Mouse (Mus musculus) neural tube, embryonic 14.5 days (tissue): ENCODE measurements around the gene Erc1. TPM values are rescaled to one million over a fixed set of nuclear protein-coding genes. Genes with fewer than 3 reads are reported as not detected.

ENCODE experiments used
- ATAC-seq: fragments of 200-750 bp; cut with Nextera tagmentation; 2 replicates; pipeline ENCODE4 v1.8.0; 2017; ENCODE audit warnings: low read depth, mild to moderate bottlenecking, moderate TSS enrichment, moderate library complexity
- H3K27ac ChIP-seq: fragments of 300-500 bp; sonication (generic); 2 replicates; pipeline ENCODE4 v1.5.1; 2014; ENCODE audit warnings: low read depth, mild to moderate bottlenecking, control low read depth, low read length, moderate library complexity, mixed read lengths
- H3K27me3 ChIP-seq: fragments of 300-500 bp; sonication (generic); 2 replicates; pipeline ENCODE4 v1.6.1; 2014; ENCODE audit warnings: low read length; ENCODE audit not compliant: control insufficient read depth, insufficient read depth
- H3K36me3 ChIP-seq: fragments of 300-500 bp; sonication (generic); 2 replicates; pipeline ENCODE4 v1.6.1; 2014; ENCODE audit warnings: low read length, mixed read lengths; ENCODE audit not compliant: control insufficient read depth, insufficient read depth
- H3K4me1 ChIP-seq: fragments of 300-500 bp; sonication (generic); 2 replicates; pipeline ENCODE4 v1.6.1; 2014; ENCODE audit warnings: low read length; ENCODE audit not compliant: control insufficient read depth, insufficient read depth
- H3K4me2 ChIP-seq: fragments of 300-500 bp; sonication (generic); 2 replicates; pipeline ENCODE4 v1.6.1; 2014; ENCODE audit warnings: mild to moderate bottlenecking, low read depth, low read length, control low read depth
- H3K4me3 ChIP-seq: fragments of 300-500 bp; sonication (generic); 2 replicates; pipeline ENCODE4 v1.5.1; 2014; ENCODE audit warnings: low read depth, low read length, control low read depth, mixed read lengths
- H3K9ac ChIP-seq: fragments of 300-500 bp; sonication (generic); replicated peaks from 2 replicates; pipeline ENCODE4 v1.6.1; 2014; ENCODE audit warnings: low read depth, mild to moderate bottlenecking, control low read depth, low read length, mixed read lengths
- H3K9me3 ChIP-seq: fragments of 300-500 bp; sonication (generic); 2 replicates; pipeline ENCODE4 v1.6.1; 2016; ENCODE audit warnings: low read length; ENCODE audit not compliant: control insufficient read depth
- WGBS: fragments of 180-500 bp; shearing (Covaris S2); extraction: QIAGEN DNeasy Blood & Tissue Kit; methylation state at CpG from one replicate; pipeline ENCODE4 v1.1.7; 2014; 5-methylcytosine and 5-hydroxymethylcytosine counted together
- polyA plus RNA-seq: library from polyadenylated mRNA; unstranded; fragments of >200 nt; fragmentation: Nextera tagmentation; extraction: Ambion mirVana; gene quantifications from 2 replicates; pipeline ENCODE4 v1.2.1, GENCODE M21; 2014

Gene Erc1
- polyA plus RNA-seq, 1 experiment from 2014 or later = 66.1 TPM

DNA sequence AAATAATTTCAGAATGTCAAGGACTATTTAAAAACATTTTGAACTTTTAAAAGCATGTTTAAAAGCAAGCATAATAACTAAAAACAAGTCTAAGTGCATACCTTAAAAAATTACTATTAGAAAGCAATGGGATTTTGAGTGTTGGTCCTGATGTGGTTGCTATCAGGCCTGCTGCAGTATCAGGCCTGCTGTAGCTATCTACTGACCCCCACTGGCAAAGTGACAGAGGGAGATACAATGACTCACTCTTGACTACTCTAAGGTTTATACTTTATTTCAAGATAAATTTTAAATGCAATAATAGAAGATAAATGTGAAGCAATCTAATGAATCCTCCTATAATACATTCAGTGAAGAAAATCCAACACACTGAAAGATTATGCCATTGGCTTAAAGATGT lies 138.4 kb downstream of the Erc1 start:
- Histone ChIP-seq H3K36me3 (no peaks in the 10 kb centered on the region), H3K27me3 (no peaks in the 10 kb centered on the region), H3K4me2 (no peak overlapping the region), H3K9me3 (no peaks in the 10 kb centered on the region), H3K27ac (no peak overlapping the region), H3K9ac (no peak overlapping the region), H3K4me3 (no peak overlapping the region), H3K4me1 (no peaks in the 10 kb centered on the region)
- no peak for ATAC-seq

DNA sequence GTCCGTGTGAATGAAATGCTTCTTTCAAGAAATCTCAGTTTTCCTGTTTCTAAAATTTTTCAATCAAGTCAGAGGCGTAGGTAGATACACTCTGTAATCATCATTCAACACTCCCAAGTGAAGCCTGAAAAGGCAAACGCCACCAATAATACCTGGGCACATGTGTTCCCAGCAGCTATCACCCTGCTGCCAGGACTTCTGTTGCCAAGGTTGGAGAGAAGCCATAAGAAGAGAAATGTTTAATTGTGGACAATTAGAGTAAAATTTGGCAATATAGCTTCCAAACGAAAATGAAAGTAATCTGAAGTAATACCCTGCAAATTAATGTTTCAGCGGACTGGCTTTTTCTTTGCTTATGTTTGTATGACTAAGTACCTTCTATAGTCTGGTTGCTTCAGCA lies 140.1 kb downstream of the Erc1 start:
- Histone ChIP-seq H3K36me3 (no peaks in the 10 kb centered on the region), H3K4me2 (no peak overlapping the region)
- no peak for ATAC-seq

DNA sequence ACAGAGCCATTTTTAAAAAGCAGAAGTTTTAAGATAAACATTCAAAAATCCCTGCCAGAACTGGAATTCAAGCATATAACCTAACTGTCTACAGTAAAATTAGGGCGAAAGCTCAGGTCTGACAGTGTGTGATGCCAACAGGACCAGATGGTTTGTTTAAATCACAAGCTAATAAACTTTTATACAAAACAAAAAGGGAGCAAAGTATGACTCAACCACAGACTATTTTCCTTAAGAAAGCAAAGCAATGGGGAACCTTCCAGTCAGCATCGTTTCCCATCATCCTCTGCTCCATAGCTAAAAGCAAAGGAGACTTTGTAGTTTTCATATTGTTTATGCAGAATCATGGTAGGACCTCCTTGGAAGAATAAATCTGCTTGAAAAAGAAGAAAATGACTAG lies 143.1 kb downstream of the Erc1 start:
- no peaks in the 10 kb centered on the region for H3K27me3 ChIP-seq
- H3K4me1 ChIP-seq = no peaks in the 10 kb centered on the region
- no peak for ATAC-seq
- no peaks in the 10 kb centered on the region for H3K9me3 ChIP-seq
- H3K36me3 ChIP-seq = no peaks in the 10 kb centered on the region
- H3K9ac ChIP-seq = no peak overlapping the region
- H3K4me3 ChIP-seq = no peak overlapping the region
- WGBS = 92% methylated on average over 2 of the region's 2 CpGs
- H3K27ac ChIP-seq = no peak overlapping the region
- no peak overlapping the region for H3K4me2 ChIP-seq

More for the DNA sequence above, 140.1 kb downstream of the Erc1 start:
- no peak overlapping the region for H3K27ac ChIP-seq
- H3K9ac ChIP-seq = no peak overlapping the region
- H3K9me3 ChIP-seq = no peaks in the 10 kb centered on the region
- no peaks in the 10 kb centered on the region for H3K4me1 ChIP-seq
- no peak overlapping the region for H3K4me3 ChIP-seq
- 90% methylated on average over 5 of the region's 5 CpGs for WGBS
- H3K27me3 ChIP-seq = no peaks in the 10 kb centered on the region

DNA sequence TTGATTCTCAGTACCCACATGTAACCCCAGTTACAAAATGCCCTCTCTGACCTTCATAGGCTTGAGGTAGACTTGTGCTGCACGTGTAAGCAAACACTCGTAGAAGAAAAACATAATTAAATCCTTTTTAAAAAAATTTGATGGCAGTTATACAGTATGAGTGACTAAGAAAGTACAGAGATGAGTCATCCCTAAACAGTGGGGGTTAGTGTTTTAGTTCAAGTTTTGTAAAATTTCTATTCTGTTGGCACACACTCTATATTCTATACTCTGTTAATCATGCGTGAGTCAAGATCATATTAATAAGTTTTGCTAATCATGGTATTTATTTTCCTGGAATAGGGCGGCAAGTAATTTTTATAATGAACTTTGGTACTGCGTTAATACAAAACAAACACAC lies 155.2 kb downstream of the Erc1 start:
- no peak overlapping the region for H3K27ac ChIP-seq
- H3K27me3 ChIP-seq = no peaks in the 10 kb centered on the region
- H3K4me3 ChIP-seq = no peak overlapping the region
- no peak for ATAC-seq
- no peak overlapping the region for H3K4me2 ChIP-seq
- no peaks in the 10 kb centered on the region for H3K9me3 ChIP-seq
- 95% methylated on average over 5 of the region's 5 CpGs for WGBS
- no peaks in the 10 kb centered on the region for H3K4me1 ChIP-seq
- no peaks in the 10 kb centered on the region; the same call in 1 of the 2 replicates for H3K36me3 ChIP-seq
- H3K9ac ChIP-seq = no peak overlapping the region

- H3K27me3 ChIP-seq = no peaks in the 10 kb centered on the region
- H3K9ac ChIP-seq = no peak overlapping the region
- H3K4me3 ChIP-seq = no peak overlapping the region
- H3K4me1 ChIP-seq = no peaks in the 10 kb centered on the region
- no peak overlapping the region for H3K4me2 ChIP-seq
- no peaks in the 10 kb centered on the region for H3K9me3 ChIP-seq
- ATAC-seq = no peak
- H3K27ac ChIP-seq = no peak overlapping the region
- H3K36me3 ChIP-seq = no peaks in the 10 kb centered on the region
Observed at GRCm38 (mm10) chr6:119686470-119686869, 161.5 kb downstream of the Erc1 start.

DNA sequence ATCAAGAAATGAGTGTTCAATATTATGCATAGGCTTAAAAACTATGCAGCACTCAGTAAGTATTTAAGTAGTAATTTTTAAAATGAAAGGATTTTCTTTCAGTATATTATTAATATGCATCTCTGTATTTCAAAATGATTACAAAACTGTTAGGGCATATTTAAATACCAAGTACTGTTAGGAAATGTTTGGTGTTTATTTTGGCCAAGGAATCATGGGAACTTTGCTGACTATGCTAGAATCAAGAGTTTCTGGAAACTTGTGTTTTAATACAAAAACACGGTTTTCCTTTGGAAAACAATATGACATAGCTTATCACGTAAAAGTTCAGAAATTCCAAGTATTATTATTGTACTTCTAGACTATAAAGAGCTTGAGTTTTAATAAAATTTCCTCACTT lies 167.2 kb downstream of the Erc1 start:
- ATAC-seq = no peak
- Histone ChIP-seq H3K27ac (no peak overlapping the region), H3K9ac (no peak overlapping the region), H3K4me3 (no peak overlapping the region), H3K27me3 (no peaks in the 10 kb centered on the region), H3K4me1 (no peaks in the 10 kb centered on the region), H3K36me3 (no peaks in the 10 kb centered on the region), H3K9me3 (no peaks in the 10 kb centered on the region), H3K4me2 (no peak overlapping the region)
- WGBS = 91% methylated on average over 2 of the region's 2 CpGs

GRCm38 (mm10) chr6:119674811-119675209 lies 173.2 kb downstream of the Erc1 start:
- Histone ChIP-seq H3K4me3 (no peak overlapping the region), H3K27ac (no peak overlapping the region), H3K9ac (no peak overlapping the region), H3K36me3 (no peaks in the 10 kb centered on the region), H3K27me3 (no peaks in the 10 kb centered on the region), H3K4me2 (no peak overlapping the region), H3K4me1 (no peaks in the 10 kb centered on the region), H3K9me3 (no peaks in the 10 kb centered on the region)
- 90% methylated on average over 7 of the region's 7 CpGs for WGBS
- ATAC-seq = no peak

- Histone ChIP-seq H3K4me1 (no peaks in the 10 kb centered on the region), H3K27me3 (no peaks in the 10 kb centered on the region), H3K36me3 (no peaks in the 10 kb centered on the region), H3K27ac (peak overlapping the region; percentile 35; the same call in 1 of the 2 replicates), H3K4me3 (no peak overlapping the region), H3K9ac (no peak overlapping the region), H3K9me3 (no peaks in the 10 kb centered on the region), H3K4me2 (no peak overlapping the region)
- peak; percentile 66; the same call in 1 of the 2 replicates for ATAC-seq
- WGBS = 54% methylated on average over 5 of the region's 5 CpGs
Observed at GRCm38 (mm10) chr6:119674201-119674810, 173.7 kb downstream of the Erc1 start.

GRCm38 (mm10) chr6:119669746-119670145 lies 178.2 kb downstream of the Erc1 start:
- Histone ChIP-seq H3K9ac (no peak overlapping the region), H3K27me3 (no peaks in the 10 kb centered on the region), H3K4me3 (no peak overlapping the region), H3K36me3 (no peaks in the 10 kb centered on the region), H3K27ac (no peak overlapping the region), H3K9me3 (no peaks in the 10 kb centered on the region), H3K4me2 (no peak overlapping the region), H3K4me1 (no peaks in the 10 kb centered on the region)
- 70% methylated on average over 3 of the region's 3 CpGs for WGBS
- ATAC-seq = no peak
